Mouse (Mus musculus) liver, embryonic 14.5 days (tissue): ENCODE measurements around the gene Fhl2. TPM values are rescaled to one million over a fixed set of nuclear protein-coding genes. Genes with fewer than 3 reads are reported as not detected.

Source experiments
- ATAC-seq: fragments of 200-750 bp; cut with Nextera tagmentation; 2 replicates; pipeline ENCODE4 v1.8.0; 2017; ENCODE audit warnings: moderate number of reproducible peaks, mild to moderate bottlenecking, moderate library complexity; ENCODE audit not compliant: insufficient read depth
- DNase-seq, 3 experiments: peaks; one replicate each; pipeline ENCODE4 v3.0.0-alpha.2; 2012 to 2013; ENCODE audit warnings: low read depth in 3 of 3, low spot score in 3 of 3
- H3K27ac ChIP-seq: fragments of 300-500 bp; sonication (generic); 2 replicates; pipeline ENCODE4 v1.5.1; 2014; ENCODE audit warnings: moderate library complexity, mild to moderate bottlenecking, control low read depth, inconsistent platforms
- H3K27me3 ChIP-seq: fragments of 300-500 bp; sonication (generic); 2 replicates; pipeline ENCODE4 v1.6.1; 2014; ENCODE audit warnings: mild to moderate bottlenecking, low read length, moderate library complexity; ENCODE audit not compliant: control insufficient read depth, insufficient read depth
- H3K36me3 ChIP-seq: fragments of 300-500 bp; sonication (generic); replicated peaks from 2 replicates; pipeline ENCODE4 v1.6.1; 2014; ENCODE audit warnings: low read depth; ENCODE audit not compliant: control insufficient read depth, insufficient read depth
- H3K4me1 ChIP-seq, 2 experiments: fragments of 200-500 bp in 1 of 2; fragments of 300-500 bp in 1 of 2; sonication (generic) in 1 of 2; replicated peaks; 2 replicates each; pipeline ENCODE4 v1.6.1; 2012 to 2014; ENCODE audit warnings: antibody characterized with exemption in 1 of 2, inconsistent platforms in 1 of 2, low read length in 1 of 2; ENCODE audit not compliant: control insufficient read depth in 2 of 2, insufficient read depth in 2 of 2
- H3K4me2 ChIP-seq: fragments of 300-500 bp; sonication (generic); 2 replicates; pipeline ENCODE4 v1.6.1; 2014; ENCODE audit warnings: low read depth, mild to moderate bottlenecking, control low read depth, moderate library complexity
- H3K4me3 ChIP-seq, 2 experiments: fragments of 200-500 bp in 1 of 2; fragments of 300-500 bp in 1 of 2; sonication (generic) in 1 of 2; 2 replicates each; pipeline ENCODE4 v1.5.1; 2012 to 2014; ENCODE audit warnings: low read depth in 2 of 2, low read length in 2 of 2, mild to moderate bottlenecking in 2 of 2, control low read depth in 1 of 2, inconsistent platforms in 1 of 2, moderate library complexity in 1 of 2; ENCODE audit not compliant: insufficient read depth in 1 of 2
- H3K9ac ChIP-seq: fragments of 300-500 bp; sonication (generic); replicated peaks from 2 replicates; pipeline ENCODE4 v1.6.1; 2014; ENCODE audit warnings: mild to moderate bottlenecking, control low read depth, moderate library complexity
- H3K9me3 ChIP-seq: fragments of 300-500 bp; sonication (generic); 2 replicates; pipeline ENCODE4 v1.6.1; 2016; ENCODE audit warnings: low read length, mixed read lengths; ENCODE audit not compliant: control insufficient read depth
- CTCF ChIP-seq: IDR thresholded peaks from 2 replicates; pipeline ENCODE4 v1.5.1; 2016; ENCODE audit warnings: antibody characterized with exemption, low read depth, control low read depth
- EP300 ChIP-seq: IDR thresholded peaks from 2 replicates; pipeline ENCODE4 v1.6.1; 2016; ENCODE audit warnings: antibody characterized with exemption, low read depth
- WGBS: fragments of 180-500 bp; shearing (Covaris S2); extraction: QIAGEN DNeasy Blood & Tissue Kit; methylation state at CpG from one replicate; pipeline ENCODE4 v1.1.7; 2014; ENCODE audit not compliant: insufficient replicate concordance; 5-methylcytosine and 5-hydroxymethylcytosine counted together
- polyA plus RNA-seq, 2 experiments: library from polyadenylated mRNA; depleted of rRNA in 1 of 2; stranded (reverse) in 1 of 2; unstranded in 1 of 2; fragments of >200 nt; fragmentation: Nextera tagmentation in 1 of 2; extraction: Ambion mirVana in 1 of 2; gene quantifications; 2 replicates each; pipeline versions ENCODE4 v1.2.1 to v1.2.3; 2012 to 2014

Gene Fhl2
- polyA plus RNA-seq, 2 experiments, result 2.3 to 2.9 TPM

- no peak overlapping the region for H3K4me2 ChIP-seq
- WGBS, result 51% methylated on average over 3 of the region's 3 CpGs
- ATAC-seq, result no peak
- H3K4me3 ChIP-seq, result no peak overlapping the region
- no peak overlapping the region for H3K27ac ChIP-seq
- no peak for TF ChIP-seq CTCF
- no peaks in the 10 kb centered on the region for H3K9me3 ChIP-seq
- H3K36me3 ChIP-seq, result no peaks in the 10 kb centered on the region
- H3K9ac ChIP-seq, result no peak overlapping the region
- H3K4me1 ChIP-seq, result no peaks in the 10 kb centered on the region
- H3K27me3 ChIP-seq, result no peaks in the 10 kb centered on the region
- DNase-seq, result no peak
These were observed 40.8 kb upstream of the Fhl2 start for GRCm38 (mm10) chr1:43237360-43238235.

- TF ChIP-seq EP300 (no peak), CTCF (no peak)
- DNase-seq (no peak), ATAC-seq (no peak)
- no peak overlapping the region for H3K4me2 ChIP-seq
- no peak overlapping the region for H3K27ac ChIP-seq
- no peaks in the 10 kb centered on the region for H3K27me3 ChIP-seq
- H3K9ac ChIP-seq, result no peak overlapping the region
- no peaks in the 10 kb centered on the region for H3K36me3 ChIP-seq
- no peaks in the 10 kb centered on the region for H3K9me3 ChIP-seq
- H3K4me1 ChIP-seq, result 0 out of 4 replicates have a peak, but pooled peaks cover 0 to 2% of the 10 kb centered on the region in 2 experiments
- no peak overlapping the region for H3K4me3 ChIP-seq
- WGBS, result 46% methylated on average over 8 of the region's 8 CpGs
These were observed 28.9 kb upstream of the Fhl2 start for GRCm38 (mm10) chr1:43225531-43226151.

GRCm38 (mm10) chr1:43224943-43225342 is 28.2 kb upstream of the Fhl2 start:
- no peaks in the 10 kb centered on the region for H3K9me3 ChIP-seq
- DNase-seq, result no peak
- H3K27ac ChIP-seq, result no peak overlapping the region
- no peaks in the 10 kb centered on the region for H3K36me3 ChIP-seq
- ATAC-seq, result no peak
- H3K4me1 ChIP-seq, result 0 out of 4 replicates have a peak, but pooled peaks cover 0 to 2% of the 10 kb centered on the region in 2 experiments
- H3K9ac ChIP-seq, result no peak overlapping the region
- no peaks in the 10 kb centered on the region for H3K27me3 ChIP-seq
- H3K4me2 ChIP-seq, result no peak overlapping the region
- 43% methylated on average over 4 of the region's 4 CpGs for WGBS
- TF ChIP-seq EP300 (no peak), CTCF (no peak)
- no peak overlapping the region for H3K4me3 ChIP-seq

GRCm38 (mm10) chr1:43224171-43224570 is 27.4 kb upstream of the Fhl2 start:
- TF ChIP-seq CTCF (no peak), EP300 (no peak)
- Histone ChIP-seq H3K9ac (no peak overlapping the region), H3K4me1 (0 out of 4 replicates have a peak, but pooled peaks cover 0 to 2% of the 10 kb centered on the region in 2 experiments), H3K27me3 (no peaks in the 10 kb centered on the region), H3K36me3 (no peaks in the 10 kb centered on the region), H3K4me2 (no peak overlapping the region), H3K9me3 (no peaks in the 10 kb centered on the region), H3K4me3 (no peak overlapping the region), H3K27ac (no peak overlapping the region)
- ATAC-seq (no peak), DNase-seq (no peak)
- 34% methylated on average over 2 of the region's 2 CpGs for WGBS

GRCm38 (mm10) chr1:43223097-43223496 is 26.3 kb upstream of the Fhl2 start:
- DNase-seq (no peak), ATAC-seq (no peak)
- WGBS, result 57% methylated on average over 5 of the region's 5 CpGs
- H3K36me3 ChIP-seq, result no peaks in the 10 kb centered on the region
- H3K4me1 ChIP-seq, result 0 out of 4 replicates have a peak, but pooled peaks cover 0 to 2% of the 10 kb centered on the region in 2 experiments
- H3K4me3 ChIP-seq, result no peak overlapping the region
- no peak overlapping the region for H3K9ac ChIP-seq
- H3K4me2 ChIP-seq, result no peak overlapping the region
- no peaks in the 10 kb centered on the region for H3K27me3 ChIP-seq
- no peak overlapping the region for H3K27ac ChIP-seq
- H3K9me3 ChIP-seq, result no peaks in the 10 kb centered on the region
- TF ChIP-seq CTCF, result no peak
- TF ChIP-seq EP300, result no peak
